Mouse (Mus musculus): ENCODE measurements around the gene Atad2b. TPM values are rescaled to one million over a fixed set of nuclear protein-coding genes. Genes with fewer than 3 reads are reported as not detected.
"Not testable (repeated sequence)": the region's sequence is repeated elsewhere in the genome, so short reads cannot be mapped to it uniquely, and the experiment has no call there.

The Atad2b gene
- total RNA-seq, 1 experiment = 22.4 TPM

- in situ Hi-C loops (cut with MboI; ENCODE audit: low sequenced_read_pairs in 2 of 2, unreplicated experiment in 2 of 2) = no loop called here
- H3K36me3 ChIP-seq (ENCODE audit: control insufficient read depth, insufficient read depth, low read length, poor library complexity, severe bottlenecking) = peaks cover 10% of the 10 kb centered on the region
- no peak overlapping the region for H3K4me3 ChIP-seq (ENCODE audit: insufficient read depth in 1 of 2, low read depth in 1 of 2, low read length in 2 of 2, poor library complexity in 1 of 2, severe bottlenecking in 1 of 2)
- peaks cover 0 to 8% of the 10 kb centered on the region in 2 experiments; a peak in 2 of 4 replicates for H3K4me1 ChIP-seq (ENCODE audit: control insufficient read depth in 2 of 2, insufficient read depth in 2 of 2, low read length in 2 of 2, poor library complexity in 1 of 2)
- H3K9me3 ChIP-seq (ENCODE audit: control insufficient read depth, insufficient read depth, low read depth, low read length) = no peaks in the 10 kb centered on the region
- TF ChIP-seq ZC3H11A (IDR thresholded peaks at IDR 0.05; ENCODE audit: borderline replicate concordance, low read depth, low read length) (no peak), HCFC1 (IDR thresholded peaks at IDR 0.05; ENCODE audit: borderline replicate concordance, insufficient read depth, low read length) (no peak), CHD2 (IDR thresholded peaks at IDR 0.05; ENCODE audit: low read depth, low read length) (no peak), MAFK (IDR thresholded peaks at IDR 0.05; ENCODE audit: insufficient read depth, low read depth, low read length) (no peak), ZNF384 (IDR thresholded peaks at IDR 0.05; ENCODE audit: low read depth, low read length) (no peak)
- no peak overlapping the region for H3K9ac ChIP-seq (ENCODE audit: insufficient read depth, low read depth, low read length, poor library complexity, severe bottlenecking)
- H3K27ac ChIP-seq (ENCODE audit: insufficient read depth, low read depth, low read length, poor library complexity, severe bottlenecking) = no peak overlapping the region
- DNase-seq (ENCODE audit: low read depth, low spot score) = no peak
These were observed 38.8 kb upstream of the Atad2b start for GRCm38 (mm10) chr12:4878296-4878783.

- no peak overlapping the region for H3K9ac ChIP-seq (ENCODE audit: insufficient read depth, low read depth, low read length, poor library complexity, severe bottlenecking)
- no peaks in the 10 kb centered on the region for H3K9me3 ChIP-seq (ENCODE audit: control insufficient read depth, insufficient read depth, low read depth, low read length)
- H3K4me1 ChIP-seq (ENCODE audit: control insufficient read depth in 2 of 2, insufficient read depth in 2 of 2, low read length in 2 of 2, poor library complexity in 1 of 2) = peaks cover 0 to 6% of the 10 kb centered on the region in 2 experiments; a peak in 2 of 4 replicates
- no peak for DNase-seq (ENCODE audit: low read depth, low spot score)
- no peak for TF ChIP-seq MAFK (IDR thresholded peaks at IDR 0.05; ENCODE audit: insufficient read depth, low read depth, low read length)
- TF ChIP-seq ZC3H11A (IDR thresholded peaks at IDR 0.05; ENCODE audit: borderline replicate concordance, low read depth, low read length) = 0 out of 2 replicates have a peak, but pooled peaks have one; percentile 24
- H3K36me3 ChIP-seq (ENCODE audit: control insufficient read depth, insufficient read depth, low read length, poor library complexity, severe bottlenecking) = peaks cover 10% of the 10 kb centered on the region
- in situ Hi-C loops (cut with MboI; ENCODE audit: low sequenced_read_pairs in 2 of 2, unreplicated experiment in 2 of 2) = no loop called here
- H3K27ac ChIP-seq (ENCODE audit: insufficient read depth, low read depth, low read length, poor library complexity, severe bottlenecking) = no peak overlapping the region
- H3K4me3 ChIP-seq (ENCODE audit: insufficient read depth in 1 of 2, low read depth in 1 of 2, low read length in 2 of 2, poor library complexity in 1 of 2, severe bottlenecking in 1 of 2) = no peak overlapping the region
These were observed 38.1 kb upstream of the Atad2b start for GRCm38 (mm10) chr12:4879048-4879447.

GRCm38 (mm10) chr12:4882086-4882485, 35.1 kb upstream of the Atad2b start:
- no peaks in the 10 kb centered on the region for H3K9me3 ChIP-seq (ENCODE audit: control insufficient read depth, insufficient read depth, low read depth, low read length)
- H3K27ac ChIP-seq (ENCODE audit: insufficient read depth, low read depth, low read length, poor library complexity, severe bottlenecking) = no peak overlapping the region
- no peak overlapping the region for H3K9ac ChIP-seq (ENCODE audit: insufficient read depth, low read depth, low read length, poor library complexity, severe bottlenecking)
- DNase-seq (ENCODE audit: low read depth, low spot score) = no peak
- TF ChIP-seq HCFC1 (IDR thresholded peaks at IDR 0.05; ENCODE audit: borderline replicate concordance, insufficient read depth, low read length) (no peak), ZC3H11A (IDR thresholded peaks at IDR 0.05; ENCODE audit: borderline replicate concordance, low read depth, low read length) (no peak)
- in situ Hi-C loops (cut with MboI; ENCODE audit: low sequenced_read_pairs in 2 of 2, unreplicated experiment in 2 of 2) = no loop called here
- H3K4me3 ChIP-seq (ENCODE audit: insufficient read depth in 1 of 2, low read depth in 1 of 2, low read length in 2 of 2, poor library complexity in 1 of 2, severe bottlenecking in 1 of 2) = no peak overlapping the region
- no peaks in the 10 kb centered on the region; a peak in 1 of 4 replicates for H3K4me1 ChIP-seq (ENCODE audit: control insufficient read depth in 2 of 2, insufficient read depth in 2 of 2, low read length in 2 of 2, poor library complexity in 1 of 2)
- peaks cover 16% of the 10 kb centered on the region for H3K36me3 ChIP-seq (ENCODE audit: control insufficient read depth, insufficient read depth, low read length, poor library complexity, severe bottlenecking)

GRCm38 (mm10) chr12:4885062-4885461, 32.1 kb upstream of the Atad2b start:
- H3K9me3 ChIP-seq (ENCODE audit: control insufficient read depth, insufficient read depth, low read depth, low read length) = no peaks in the 10 kb centered on the region
- H3K36me3 ChIP-seq (ENCODE audit: control insufficient read depth, insufficient read depth, low read length, poor library complexity, severe bottlenecking) = peaks cover 18% of the 10 kb centered on the region
- H3K4me1 ChIP-seq (ENCODE audit: control insufficient read depth in 2 of 2, insufficient read depth in 2 of 2, low read length in 2 of 2, poor library complexity in 1 of 2) = no peaks in the 10 kb centered on the region
- no peak for DNase-seq (ENCODE audit: low read depth, low spot score)
- TF ChIP-seq ZC3H11A (IDR thresholded peaks at IDR 0.05; ENCODE audit: borderline replicate concordance, low read depth, low read length) (no peak), CHD2 (IDR thresholded peaks at IDR 0.05; ENCODE audit: low read depth, low read length) (no peak), ZNF384 (IDR thresholded peaks at IDR 0.05; ENCODE audit: low read depth, low read length) (no peak), HCFC1 (IDR thresholded peaks at IDR 0.05; ENCODE audit: borderline replicate concordance, insufficient read depth, low read length) (no peak), MAFK (IDR thresholded peaks at IDR 0.05; ENCODE audit: insufficient read depth, low read depth, low read length) (no peak)
- H3K4me3 ChIP-seq (ENCODE audit: insufficient read depth in 1 of 2, low read depth in 1 of 2, low read length in 2 of 2, poor library complexity in 1 of 2, severe bottlenecking in 1 of 2) = no peak overlapping the region
- H3K9ac ChIP-seq (ENCODE audit: insufficient read depth, low read depth, low read length, poor library complexity, severe bottlenecking) = no peak overlapping the region
- in situ Hi-C loops (cut with MboI; ENCODE audit: low sequenced_read_pairs in 2 of 2, unreplicated experiment in 2 of 2) = no loop called here
- no peak overlapping the region for H3K27ac ChIP-seq (ENCODE audit: insufficient read depth, low read depth, low read length, poor library complexity, severe bottlenecking)

- peaks cover 23% of the 10 kb centered on the region for H3K36me3 ChIP-seq (ENCODE audit: control insufficient read depth, insufficient read depth, low read length, poor library complexity, severe bottlenecking)
- H3K9me3 ChIP-seq (ENCODE audit: control insufficient read depth, insufficient read depth, low read depth, low read length); H3K4me3 ChIP-seq (ENCODE audit: insufficient read depth in 1 of 2, low read depth in 1 of 2, low read length in 2 of 2, poor library complexity in 1 of 2, severe bottlenecking in 1 of 2); DNase-seq (ENCODE audit: low read depth, low spot score); in situ Hi-C loops (cut with MboI; ENCODE audit: low sequenced_read_pairs in 2 of 2, unreplicated experiment in 2 of 2); H3K27ac ChIP-seq (ENCODE audit: insufficient read depth, low read depth, low read length, poor library complexity, severe bottlenecking); H3K9ac ChIP-seq (ENCODE audit: insufficient read depth, low read depth, low read length, poor library complexity, severe bottlenecking); H3K4me1 ChIP-seq (ENCODE audit: control insufficient read depth in 2 of 2, insufficient read depth in 2 of 2, low read length in 2 of 2, poor library complexity in 1 of 2): not testable (repeated sequence)
These were observed 30.6 kb upstream of the Atad2b start for GRCm38 (mm10) chr12:4886581-4886980.

Measured in ES-E14 (cell line).